Mouse (Mus musculus) stomach, embryonic 15.5 days (tissue): ENCODE data around the gene Ccl11. TPM values are rescaled to one million over a fixed set of nuclear protein-coding genes. Genes with fewer than 3 reads are reported as not detected.

Source experiments
- ATAC-seq: fragments of 200-750 bp; cut with Nextera tagmentation; 2 replicates; pipeline ENCODE4 v1.8.0; 2017; ENCODE audit warnings: low read depth, moderate number of reproducible peaks, moderate TSS enrichment; ENCODE audit not compliant: insufficient read depth, low FRiP score
- H3K27ac ChIP-seq: fragments of 300-500 bp; sonication (generic); 2 replicates; pipeline ENCODE4 v1.5.1; 2015; ENCODE audit warnings: mild to moderate bottlenecking, inconsistent platforms
- H3K27me3 ChIP-seq: fragments of 300-500 bp; sonication (generic); replicated peaks from 2 replicates; pipeline ENCODE4 v1.6.1; 2015; ENCODE audit warnings: inconsistent platforms
- H3K36me3 ChIP-seq: fragments of 300-500 bp; sonication (generic); 2 replicates; pipeline ENCODE4 v1.6.1; 2015; ENCODE audit warnings: inconsistent platforms
- H3K4me1 ChIP-seq: fragments of 300-500 bp; sonication (generic); 2 replicates; pipeline ENCODE4 v1.6.1; 2015; ENCODE audit warnings: inconsistent platforms
- H3K4me2 ChIP-seq: fragments of 300-500 bp; sonication (generic); 2 replicates; pipeline ENCODE4 v1.6.1; 2015; ENCODE audit warnings: mild to moderate bottlenecking, inconsistent platforms
- H3K4me3 ChIP-seq: fragments of 300-500 bp; sonication (generic); replicated peaks from 2 replicates; pipeline ENCODE4 v1.5.1; 2015; ENCODE audit warnings: inconsistent platforms
- H3K9ac ChIP-seq: fragments of 300-500 bp; sonication (generic); 2 replicates; pipeline ENCODE4 v1.6.1; 2015; ENCODE audit warnings: inconsistent platforms
- H3K9me3 ChIP-seq: fragments of 300-500 bp; sonication (generic); 2 replicates; pipeline ENCODE4 v1.6.1; 2016; ENCODE audit warnings: inconsistent platforms
- WGBS: fragments of 180-500 bp; shearing (Covaris S2); methylation state at CpG from one replicate; pipeline ENCODE4 v1.1.7; 2015; 5-methylcytosine and 5-hydroxymethylcytosine counted together
- polyA plus RNA-seq: library from polyadenylated mRNA; unstranded; fragments of >200 nt; fragmentation: Nextera tagmentation; extraction: Ambion mirVana; gene quantifications from 2 replicates; pipeline ENCODE4 v1.2.1, GENCODE M21; 2015

The Ccl11 gene
- polyA plus RNA-seq, 1 experiment from 2014 or later, result 97.3 TPM

DNA sequence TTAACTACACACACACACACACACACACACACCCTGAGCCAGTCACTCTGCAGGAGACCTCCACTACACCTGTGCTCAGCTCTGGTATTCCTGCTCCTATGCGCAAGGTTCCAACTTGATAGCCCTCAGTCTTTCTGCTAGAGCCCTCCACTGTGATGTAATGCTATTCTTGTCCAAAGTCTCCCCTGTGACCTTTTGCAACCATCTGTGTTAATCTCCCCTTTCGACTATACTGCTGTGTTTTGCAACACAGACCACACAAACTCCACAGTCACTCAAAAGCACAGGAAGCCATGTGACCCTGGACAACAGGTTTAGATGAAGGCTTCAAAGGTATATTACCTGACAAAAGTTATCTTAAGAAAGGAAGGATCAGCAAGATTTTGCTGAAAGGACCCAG, 5.8 kb downstream of the Ccl11 start:
- no peaks in the 10 kb centered on the region for H3K36me3 ChIP-seq
- H3K9ac ChIP-seq, result no peak overlapping the region
- no peak overlapping the region for H3K4me3 ChIP-seq
- no peaks in the 10 kb centered on the region for H3K27me3 ChIP-seq
- no peak overlapping the region for H3K4me2 ChIP-seq
- no peak for ATAC-seq
- no peak overlapping the region for H3K27ac ChIP-seq
- WGBS, result 72% methylated on average over 2 of the region's 2 CpGs
- H3K4me1 ChIP-seq, result no peaks in the 10 kb centered on the region
- no peaks in the 10 kb centered on the region for H3K9me3 ChIP-seq

- no peak for ATAC-seq
- no peaks in the 10 kb centered on the region for H3K27me3 ChIP-seq
- H3K36me3 ChIP-seq, result no peaks in the 10 kb centered on the region
- WGBS, result 75% methylated on average over 7 of the region's 7 CpGs
- H3K4me1 ChIP-seq, result no peaks in the 10 kb centered on the region
- H3K4me2 ChIP-seq, result no peak overlapping the region
- H3K4me3 ChIP-seq, result no peak overlapping the region
- no peaks in the 10 kb centered on the region for H3K9me3 ChIP-seq
- no peak overlapping the region for H3K27ac ChIP-seq
- no peak overlapping the region for H3K9ac ChIP-seq
These were observed 9.4 kb downstream of the Ccl11 start for GRCm38 (mm10) chr11:82066953-82067571.

- no peaks in the 10 kb centered on the region for H3K4me1 ChIP-seq
- no peak overlapping the region for H3K4me2 ChIP-seq
- no peak overlapping the region for H3K4me3 ChIP-seq
- no peak overlapping the region for H3K27ac ChIP-seq
- no peak for ATAC-seq
- no peak overlapping the region for H3K9ac ChIP-seq
- no peaks in the 10 kb centered on the region for H3K9me3 ChIP-seq
- 70% methylated on average over 3 of the region's 3 CpGs for WGBS
- H3K36me3 ChIP-seq, result no peaks in the 10 kb centered on the region
- no peaks in the 10 kb centered on the region for H3K27me3 ChIP-seq
These were observed 13.5 kb downstream of the Ccl11 start for GRCm38 (mm10) chr11:82071076-82071475.

DNA sequence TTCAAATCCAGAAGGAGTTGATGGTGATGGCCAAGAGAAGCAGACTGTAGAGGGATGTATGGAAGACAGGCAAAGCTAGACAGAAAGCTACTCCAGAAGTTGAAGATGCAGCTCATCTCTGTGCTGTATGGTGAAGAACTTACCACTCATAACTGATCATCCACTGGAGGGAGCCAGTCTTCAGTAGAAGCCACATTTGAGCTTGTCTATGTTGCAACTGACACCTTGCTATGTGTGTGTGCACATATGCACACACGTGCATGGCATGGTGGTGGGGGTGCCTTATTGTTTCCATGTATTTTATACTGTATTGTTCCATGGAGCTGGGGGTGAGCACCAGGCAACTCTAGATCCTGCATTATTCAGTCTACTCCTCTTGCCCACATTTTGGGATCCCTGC, 14.8 kb downstream of the Ccl11 start:
- WGBS, result 75% methylated on average over 1 of the region's 1 CpGs
- no peak overlapping the region for H3K9ac ChIP-seq
- H3K27me3 ChIP-seq, result no peaks in the 10 kb centered on the region
- no peak overlapping the region for H3K4me3 ChIP-seq
- H3K9me3 ChIP-seq, result no peaks in the 10 kb centered on the region
- H3K27ac ChIP-seq, result no peak overlapping the region
- no peak for ATAC-seq
- H3K4me2 ChIP-seq, result no peak overlapping the region
- H3K4me1 ChIP-seq, result no peaks in the 10 kb centered on the region
- H3K36me3 ChIP-seq, result no peaks in the 10 kb centered on the region

DNA sequence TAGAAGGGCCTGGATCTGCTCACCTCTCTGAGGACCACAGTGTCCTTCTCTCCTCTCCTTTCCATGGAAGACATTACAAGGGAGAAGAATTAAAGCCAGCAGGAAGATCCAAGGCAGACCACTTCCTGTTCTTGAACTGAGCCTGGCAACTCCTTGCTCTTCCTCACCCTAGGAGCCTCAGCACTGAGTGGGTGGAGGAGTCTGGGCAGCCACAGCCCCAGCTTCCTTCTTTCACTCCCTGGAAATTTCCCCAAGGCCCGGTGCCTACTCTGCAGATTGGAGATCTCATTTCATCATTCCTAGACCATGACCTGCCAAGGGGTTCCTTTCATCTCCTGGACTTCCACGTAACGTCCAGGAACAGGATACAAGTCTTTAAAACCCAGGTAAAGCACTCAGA, 15.4 kb downstream of the Ccl11 start:
- 68% methylated on average over 3 of the region's 3 CpGs for WGBS
- Histone ChIP-seq H3K27me3 (no peaks in the 10 kb centered on the region), H3K9ac (no peak overlapping the region), H3K4me3 (no peak overlapping the region), H3K36me3 (no peaks in the 10 kb centered on the region), H3K4me2 (no peak overlapping the region), H3K9me3 (no peaks in the 10 kb centered on the region), H3K4me1 (no peaks in the 10 kb centered on the region), H3K27ac (no peak overlapping the region)
- no peak for ATAC-seq

DNA sequence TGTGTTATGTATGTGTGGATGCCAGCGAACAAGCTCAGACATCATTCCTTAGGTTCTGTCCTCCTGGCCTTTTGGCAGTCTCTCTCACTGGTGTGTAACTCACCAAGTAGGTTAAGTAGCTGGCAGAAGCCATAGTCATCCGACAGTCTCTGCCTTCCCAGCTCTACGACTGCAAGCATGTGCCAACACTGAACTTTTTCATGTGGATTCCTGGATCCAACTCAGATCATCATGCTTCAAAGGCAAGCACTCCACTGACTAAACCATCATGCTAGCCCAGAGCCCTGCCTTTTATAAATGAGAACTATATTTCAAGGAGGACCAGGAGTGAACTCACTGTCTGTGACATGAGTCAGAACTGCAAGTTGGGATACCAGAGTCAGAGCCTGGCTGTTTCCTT, 16.1 kb downstream of the Ccl11 start:
- H3K9me3 ChIP-seq, result no peaks in the 10 kb centered on the region
- H3K4me2 ChIP-seq, result no peak overlapping the region
- H3K9ac ChIP-seq, result no peak overlapping the region
- H3K4me3 ChIP-seq, result no peak overlapping the region
- no peaks in the 10 kb centered on the region for H3K4me1 ChIP-seq
- no peaks in the 10 kb centered on the region for H3K27me3 ChIP-seq
- ATAC-seq, result no peak
- no peaks in the 10 kb centered on the region for H3K36me3 ChIP-seq
- 82% methylated on average over 3 of the region's 3 CpGs for WGBS
- H3K27ac ChIP-seq, result no peak overlapping the region

- no peak for ATAC-seq
- Histone ChIP-seq H3K27me3 (no peaks in the 10 kb centered on the region), H3K27ac (no peak overlapping the region), H3K4me1 (no peaks in the 10 kb centered on the region), H3K4me2 (no peak overlapping the region), H3K9me3 (no peaks in the 10 kb centered on the region), H3K4me3 (no peak overlapping the region), H3K36me3 (no peaks in the 10 kb centered on the region), H3K9ac (no peak overlapping the region)
- whole genome bisulfite sequencing, result 57% methylated on average over 3 of the region's 3 CpGs
These were observed 19.4 kb downstream of the Ccl11 start for GRCm38 (mm10) chr11:82077031-82077430.

DNA sequence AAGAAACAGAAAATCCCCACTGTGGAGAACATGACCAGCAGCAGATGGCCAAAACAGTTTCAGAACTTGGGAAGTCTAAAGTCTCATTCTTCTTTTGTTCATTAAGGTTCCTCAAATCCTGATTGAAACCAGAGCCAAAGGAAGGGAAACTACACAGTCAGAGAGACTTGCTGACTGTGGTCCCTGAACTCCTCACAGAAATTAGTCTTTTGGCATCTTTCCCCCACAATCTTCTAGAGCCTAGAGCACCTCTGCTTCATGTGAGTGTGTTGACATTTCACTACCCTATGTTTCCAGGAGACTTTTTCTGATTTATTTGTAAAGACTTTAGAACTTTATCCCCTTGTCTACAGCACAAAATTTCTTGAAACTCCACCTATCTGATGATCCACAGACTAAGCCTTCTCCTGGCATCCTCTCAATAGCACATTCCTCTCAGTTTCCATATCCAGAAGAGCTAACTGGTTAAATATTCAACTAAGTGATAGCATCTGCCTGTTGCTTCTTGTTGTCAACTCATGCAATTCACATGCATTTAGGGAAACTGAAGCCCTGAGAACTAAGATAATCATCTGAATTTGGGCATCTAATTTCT, 20.6 kb downstream of the Ccl11 start:
- ATAC-seq, result peak; percentile 68; the same call in 1 of the 2 replicates
- no peaks in the 10 kb centered on the region for H3K27me3 ChIP-seq
- H3K9me3 ChIP-seq, result no peaks in the 10 kb centered on the region
- no peak overlapping the region for H3K4me3 ChIP-seq
- H3K36me3 ChIP-seq, result no peaks in the 10 kb centered on the region
- H3K4me2 ChIP-seq, result no peak overlapping the region
- peak overlapping the region; percentile 54; the same call in 1 of the 2 replicates for H3K27ac ChIP-seq
- H3K9ac ChIP-seq, result no peak overlapping the region
- no peaks in the 10 kb centered on the region for H3K4me1 ChIP-seq

GRCm38 (mm10) chr11:82080865-82081264, 23.2 kb downstream of the Ccl11 start:
- Histone ChIP-seq H3K36me3 (no peaks in the 10 kb centered on the region), H3K4me2 (no peak overlapping the region), H3K4me1 (no peaks in the 10 kb centered on the region), H3K27ac (no peak overlapping the region), H3K9ac (no peak overlapping the region), H3K27me3 (no peaks in the 10 kb centered on the region), H3K4me3 (no peak overlapping the region), H3K9me3 (no peaks in the 10 kb centered on the region)
- WGBS, result 72% methylated on average over 3 of the region's 3 CpGs
- no peak for ATAC-seq

GRCm38 (mm10) chr11:82084360-82084759, 26.7 kb downstream of the Ccl11 start:
- Histone ChIP-seq H3K27ac (no peak overlapping the region), H3K9me3 (no peaks in the 10 kb centered on the region), H3K9ac (no peak overlapping the region), H3K4me3 (no peak overlapping the region), H3K4me2 (no peak overlapping the region), H3K36me3 (no peaks in the 10 kb centered on the region), H3K4me1 (no peaks in the 10 kb centered on the region), H3K27me3 (no peaks in the 10 kb centered on the region)
- ATAC-seq, result no peak
- WGBS, result 89% methylated on average over 3 of the region's 3 CpGs

- 53% methylated on average over 10 of the region's 10 CpGs for WGBS
- Histone ChIP-seq H3K4me3 (no peak overlapping the region), H3K9ac (no peak overlapping the region), H3K9me3 (no peaks in the 10 kb centered on the region), H3K4me2 (no peak overlapping the region), H3K4me1 (no peaks in the 10 kb centered on the region), H3K27ac (0 out of 2 replicates have a peak overlapping the region, but pooled peaks have one; percentile 8), H3K27me3 (no peaks in the 10 kb centered on the region), H3K36me3 (no peaks in the 10 kb centered on the region)
- peak; percentile 66; the same call in 1 of the 2 replicates for ATAC-seq
These were observed 42.1 kb downstream of the Ccl11 start for GRCm38 (mm10) chr11:82099511-82100323.

GRCm38 (mm10) chr11:82101087-82101486, 43.5 kb downstream of the Ccl11 start:
- Histone ChIP-seq H3K4me3 (no peak overlapping the region), H3K27me3 (no peaks in the 10 kb centered on the region), H3K27ac (no peak overlapping the region), H3K36me3 (no peaks in the 10 kb centered on the region), H3K9ac (no peak overlapping the region), H3K4me2 (no peak overlapping the region), H3K9me3 (no peaks in the 10 kb centered on the region), H3K4me1 (no peaks in the 10 kb centered on the region)
- 69% methylated on average over 4 of the region's 4 CpGs for WGBS
- no peak for ATAC-seq
